Comparison of ENCODE assay signal across 14 mouse cellular contexts in genomic region chr2:64495725-64496124, GRCm38 (mm10).
"Had no signal": no experiment of that assay in that cellular context is flagged by ENCODE, and none has a peak within 500 bp of the region (broad histone marks: within the 10 kb centered on the region; RNA-seq: fewer than 3 reads in every experiment).

No protein-coding gene starts in this region.

- H3K9ac ChIP-seq: limb, embryonic 13.5 days; liver, embryonic 13.5 days; lung, embryonic 15.5 days had no signal

- H3K4me1 ChIP-seq: limb, embryonic 13.5 days; liver, embryonic 13.5 days; lung, embryonic 15.5 days had no signal

- H3K27ac ChIP-seq: limb, embryonic 13.5 days; liver, embryonic 13.5 days; lung, embryonic 15.5 days had no signal

- H3K4me3 ChIP-seq: limb, embryonic 13.5 days; liver, embryonic 13.5 days; lung, embryonic 15.5 days had no signal

- ATAC-seq: intestine, embryonic 16.5 days had no signal

- H3K27me3 ChIP-seq: limb, embryonic 13.5 days; liver, embryonic 13.5 days; lung, embryonic 15.5 days had no signal

- H3K9me3 ChIP-seq: limb, embryonic 13.5 days; liver, embryonic 13.5 days; lung, embryonic 15.5 days had no signal

- H3K36me3 ChIP-seq: limb, embryonic 13.5 days; liver, embryonic 13.5 days; lung, embryonic 15.5 days had no signal

- H3K4me2 ChIP-seq: limb, embryonic 13.5 days; liver, embryonic 13.5 days; lung, embryonic 15.5 days; midbrain, embryonic 11.5 days had no signal

- DNase-seq: kidney, adult 2 months; kidney, postnatal 14 days; left cerebral cortex, postnatal 4 days; liver, embryonic 13.5 days; lung, postnatal 4 days; midbrain, embryonic 14.5 days; right cerebral cortex, postnatal 4 days; thymus, adult 2 months; thymus, postnatal 14 days; thymus, postnatal 4 days had no signal
